Mouse (Mus musculus): ENCODE measurements around the gene Ly6g6c. TPM values are rescaled to one million over a fixed set of nuclear protein-coding genes. Genes with fewer than 3 reads are reported as not detected.

Ly6g6c gene
- polyA plus RNA-seq, 1 experiment from 2014 or later: 2.2 TPM

Other genes with a start within 250 kb of the Ly6g6c start
- gene Stk19, start 228.4 kb upstream of the Ly6g6c start, polyA plus RNA-seq (2014; fragmentation: Illumina TruSeq; extraction: RNeasy Lipid Tissue Mini Kit (QIAGEN cat#74804); ENCODE audit: low read depth, low replicate concordance): 45.3 TPM
- gene Dxo, start 228.4 kb upstream of the Ly6g6c start, polyA plus RNA-seq (2014; fragmentation: Illumina TruSeq; extraction: RNeasy Lipid Tissue Mini Kit (QIAGEN cat#74804); ENCODE audit: low read depth, low replicate concordance): 59.7 TPM
- gene Skiv2l, start 215.2 kb upstream of the Ly6g6c start, polyA plus RNA-seq (2014; fragmentation: Illumina TruSeq; extraction: RNeasy Lipid Tissue Mini Kit (QIAGEN cat#74804); ENCODE audit: low read depth, low replicate concordance): 45.7 TPM
- 75.8 TPM for gene Nelfe, start 215.0 kb upstream of the Ly6g6c start, polyA plus RNA-seq (2014; fragmentation: Illumina TruSeq; extraction: RNeasy Lipid Tissue Mini Kit (QIAGEN cat#74804); ENCODE audit: low read depth, low replicate concordance)
- 114 TPM for gene Cfb, start 202.9 kb upstream of the Ly6g6c start, polyA plus RNA-seq (2014; fragmentation: Illumina TruSeq; extraction: RNeasy Lipid Tissue Mini Kit (QIAGEN cat#74804); ENCODE audit: low read depth, low replicate concordance)
- 14.4 TPM for gene Zbtb12, start 185.9 kb upstream of the Ly6g6c start, polyA plus RNA-seq (2014; fragmentation: Illumina TruSeq; extraction: RNeasy Lipid Tissue Mini Kit (QIAGEN cat#74804); ENCODE audit: low read depth, low replicate concordance)
- gene Gm20547, start 183.3 kb upstream of the Ly6g6c start, polyA plus RNA-seq (2014; fragmentation: Illumina TruSeq; extraction: RNeasy Lipid Tissue Mini Kit (QIAGEN cat#74804); ENCODE audit: low read depth, low replicate concordance): not detected
- 104 TPM for gene C2, start 167.1 kb upstream of the Ly6g6c start, polyA plus RNA-seq (2014; fragmentation: Illumina TruSeq; extraction: RNeasy Lipid Tissue Mini Kit (QIAGEN cat#74804); ENCODE audit: low read depth, low replicate concordance)
- gene Ehmt2, start 166.9 kb upstream of the Ly6g6c start, polyA plus RNA-seq (2014; fragmentation: Illumina TruSeq; extraction: RNeasy Lipid Tissue Mini Kit (QIAGEN cat#74804); ENCODE audit: low read depth, low replicate concordance): 113 TPM
- gene Slc44a4, start 150.9 kb upstream of the Ly6g6c start, polyA plus RNA-seq (2014; fragmentation: Illumina TruSeq; extraction: RNeasy Lipid Tissue Mini Kit (QIAGEN cat#74804); ENCODE audit: low read depth, low replicate concordance): 39.3 TPM
- 81.9 TPM for gene Neu1, start 134.1 kb upstream of the Ly6g6c start, polyA plus RNA-seq (2014; fragmentation: Illumina TruSeq; extraction: RNeasy Lipid Tissue Mini Kit (QIAGEN cat#74804); ENCODE audit: low read depth, low replicate concordance)
- gene Hspa1b, start 106.2 kb upstream of the Ly6g6c start, polyA plus RNA-seq (2014; fragmentation: Illumina TruSeq; extraction: RNeasy Lipid Tissue Mini Kit (QIAGEN cat#74804); ENCODE audit: low read depth, low replicate concordance): 47.9 TPM
- not detected for gene Gm20481, start 95.5 kb upstream of the Ly6g6c start, polyA plus RNA-seq (2014; fragmentation: Illumina TruSeq; extraction: RNeasy Lipid Tissue Mini Kit (QIAGEN cat#74804); ENCODE audit: low read depth, low replicate concordance)
- gene Hspa1a, start 93.2 kb upstream of the Ly6g6c start, polyA plus RNA-seq (2014; fragmentation: Illumina TruSeq; extraction: RNeasy Lipid Tissue Mini Kit (QIAGEN cat#74804); ENCODE audit: low read depth, low replicate concordance): 24.3 TPM
- gene Hspa1l, start 92.7 kb upstream of the Ly6g6c start, polyA plus RNA-seq (2014; fragmentation: Illumina TruSeq; extraction: RNeasy Lipid Tissue Mini Kit (QIAGEN cat#74804); ENCODE audit: low read depth, low replicate concordance): 12.0 TPM
- gene Lsm2, start 83.5 kb upstream of the Ly6g6c start, polyA plus RNA-seq (2014; fragmentation: Illumina TruSeq; extraction: RNeasy Lipid Tissue Mini Kit (QIAGEN cat#74804); ENCODE audit: low read depth, low replicate concordance): 23.4 TPM
- gene Vars, start 64.4 kb upstream of the Ly6g6c start, polyA plus RNA-seq (2014; fragmentation: Illumina TruSeq; extraction: RNeasy Lipid Tissue Mini Kit (QIAGEN cat#74804); ENCODE audit: low read depth, low replicate concordance): 62.8 TPM
- 0.96 TPM for gene Vwa7, start 48.8 kb upstream of the Ly6g6c start, polyA plus RNA-seq (2014; fragmentation: Illumina TruSeq; extraction: RNeasy Lipid Tissue Mini Kit (QIAGEN cat#74804); ENCODE audit: low read depth, low replicate concordance)
- gene Sapcd1, start 37.4 kb upstream of the Ly6g6c start, polyA plus RNA-seq (2014; fragmentation: Illumina TruSeq; extraction: RNeasy Lipid Tissue Mini Kit (QIAGEN cat#74804); ENCODE audit: low read depth, low replicate concordance): 2.9 TPM
- gene Msh5, start 18.6 kb upstream of the Ly6g6c start, polyA plus RNA-seq (2014; fragmentation: Illumina TruSeq; extraction: RNeasy Lipid Tissue Mini Kit (QIAGEN cat#74804); ENCODE audit: low read depth, low replicate concordance): 4.2 TPM
- 127 TPM for gene Clic1, start 15.4 kb upstream of the Ly6g6c start, polyA plus RNA-seq (2014; fragmentation: Illumina TruSeq; extraction: RNeasy Lipid Tissue Mini Kit (QIAGEN cat#74804); ENCODE audit: low read depth, low replicate concordance)
- gene Ddah2, start 6.4 kb upstream of the Ly6g6c start, polyA plus RNA-seq (2014; fragmentation: Illumina TruSeq; extraction: RNeasy Lipid Tissue Mini Kit (QIAGEN cat#74804); ENCODE audit: low read depth, low replicate concordance): 43.7 TPM
- 2.4 TPM for gene Mpig6b, start 796 bp downstream of the Ly6g6c start, polyA plus RNA-seq (2014; fragmentation: Illumina TruSeq; extraction: RNeasy Lipid Tissue Mini Kit (QIAGEN cat#74804); ENCODE audit: low read depth, low replicate concordance)
- gene Ly6g6e, start 11.5 kb downstream of the Ly6g6c start, polyA plus RNA-seq (2014; fragmentation: Illumina TruSeq; extraction: RNeasy Lipid Tissue Mini Kit (QIAGEN cat#74804); ENCODE audit: low read depth, low replicate concordance): 8.2 TPM
- gene Ly6g6d, start 12.7 kb downstream of the Ly6g6c start, polyA plus RNA-seq (2014; fragmentation: Illumina TruSeq; extraction: RNeasy Lipid Tissue Mini Kit (QIAGEN cat#74804); ENCODE audit: low read depth, low replicate concordance): 14.6 TPM
- gene Ly6g6f, start 20.2 kb downstream of the Ly6g6c start, polyA plus RNA-seq (2014; fragmentation: Illumina TruSeq; extraction: RNeasy Lipid Tissue Mini Kit (QIAGEN cat#74804); ENCODE audit: low read depth, low replicate concordance): not detected
- gene Abhd16a, start 23.9 kb downstream of the Ly6g6c start, polyA plus RNA-seq (2014; fragmentation: Illumina TruSeq; extraction: RNeasy Lipid Tissue Mini Kit (QIAGEN cat#74804); ENCODE audit: low read depth, low replicate concordance): 106 TPM
- 1,353 TPM for gene Ly6g5c, start 42.9 kb downstream of the Ly6g6c start, polyA plus RNA-seq (2014; fragmentation: Illumina TruSeq; extraction: RNeasy Lipid Tissue Mini Kit (QIAGEN cat#74804); ENCODE audit: low read depth, low replicate concordance)
- 1,252 TPM for gene Ly6g5b, start 50.0 kb downstream of the Ly6g6c start, polyA plus RNA-seq (2014; fragmentation: Illumina TruSeq; extraction: RNeasy Lipid Tissue Mini Kit (QIAGEN cat#74804); ENCODE audit: low read depth, low replicate concordance)
- 14.5 TPM for gene Gpank1, start 56.1 kb downstream of the Ly6g6c start, polyA plus RNA-seq (2014; fragmentation: Illumina TruSeq; extraction: RNeasy Lipid Tissue Mini Kit (QIAGEN cat#74804); ENCODE audit: low read depth, low replicate concordance)
- 234 TPM for gene Csnk2b, start 56.7 kb downstream of the Ly6g6c start, polyA plus RNA-seq (2014; fragmentation: Illumina TruSeq; extraction: RNeasy Lipid Tissue Mini Kit (QIAGEN cat#74804); ENCODE audit: low read depth, low replicate concordance)
- gene D17H6S53E, start 61.0 kb downstream of the Ly6g6c start, polyA plus RNA-seq (2014; fragmentation: Illumina TruSeq; extraction: RNeasy Lipid Tissue Mini Kit (QIAGEN cat#74804); ENCODE audit: low read depth, low replicate concordance): 15.2 TPM
- not detected for gene Apom, start 66.7 kb downstream of the Ly6g6c start, polyA plus RNA-seq (2014; fragmentation: Illumina TruSeq; extraction: RNeasy Lipid Tissue Mini Kit (QIAGEN cat#74804); ENCODE audit: low read depth, low replicate concordance)
- gene Bag6, start 69.8 kb downstream of the Ly6g6c start, polyA plus RNA-seq (2014; fragmentation: Illumina TruSeq; extraction: RNeasy Lipid Tissue Mini Kit (QIAGEN cat#74804); ENCODE audit: low read depth, low replicate concordance): 130 TPM
- gene Prrc2a, start 99.5 kb downstream of the Ly6g6c start, polyA plus RNA-seq (2014; fragmentation: Illumina TruSeq; extraction: RNeasy Lipid Tissue Mini Kit (QIAGEN cat#74804); ENCODE audit: low read depth, low replicate concordance): 229 TPM
- 21.1 TPM for gene Aif1, start 110.7 kb downstream of the Ly6g6c start, polyA plus RNA-seq (2014; fragmentation: Illumina TruSeq; extraction: RNeasy Lipid Tissue Mini Kit (QIAGEN cat#74804); ENCODE audit: low read depth, low replicate concordance)
- 11.5 TPM for gene Lst1, start 123.1 kb downstream of the Ly6g6c start, polyA plus RNA-seq (2014; fragmentation: Illumina TruSeq; extraction: RNeasy Lipid Tissue Mini Kit (QIAGEN cat#74804); ENCODE audit: low read depth, low replicate concordance)
- 1.9 TPM for gene Ltb, start 129.1 kb downstream of the Ly6g6c start, polyA plus RNA-seq (2014; fragmentation: Illumina TruSeq; extraction: RNeasy Lipid Tissue Mini Kit (QIAGEN cat#74804); ENCODE audit: low read depth, low replicate concordance)
- gene Tnf, start 136.6 kb downstream of the Ly6g6c start, polyA plus RNA-seq (2014; fragmentation: Illumina TruSeq; extraction: RNeasy Lipid Tissue Mini Kit (QIAGEN cat#74804); ENCODE audit: low read depth, low replicate concordance): 0.61 TPM
- not detected for gene Lta, start 140.0 kb downstream of the Ly6g6c start, polyA plus RNA-seq (2014; fragmentation: Illumina TruSeq; extraction: RNeasy Lipid Tissue Mini Kit (QIAGEN cat#74804); ENCODE audit: low read depth, low replicate concordance)
- 1.2 TPM for gene Gm16181, start 155.4 kb downstream of the Ly6g6c start, polyA plus RNA-seq (2014; fragmentation: Illumina TruSeq; extraction: RNeasy Lipid Tissue Mini Kit (QIAGEN cat#74804); ENCODE audit: low read depth, low replicate concordance)
- 22.6 TPM for gene Atp6v1g2, start 168.3 kb downstream of the Ly6g6c start, polyA plus RNA-seq (2014; fragmentation: Illumina TruSeq; extraction: RNeasy Lipid Tissue Mini Kit (QIAGEN cat#74804); ENCODE audit: low read depth, low replicate concordance)
- 16.9 TPM for gene Nfkbil1, start 170.4 kb downstream of the Ly6g6c start, polyA plus RNA-seq (2014; fragmentation: Illumina TruSeq; extraction: RNeasy Lipid Tissue Mini Kit (QIAGEN cat#74804); ENCODE audit: low read depth, low replicate concordance)
- gene Ddx39b, start 176.4 kb downstream of the Ly6g6c start, polyA plus RNA-seq (2014; fragmentation: Illumina TruSeq; extraction: RNeasy Lipid Tissue Mini Kit (QIAGEN cat#74804); ENCODE audit: low read depth, low replicate concordance): 177 TPM
- 739 TPM for gene H2-D1, start 197.3 kb downstream of the Ly6g6c start, polyA plus RNA-seq (2014; fragmentation: Illumina TruSeq; extraction: RNeasy Lipid Tissue Mini Kit (QIAGEN cat#74804); ENCODE audit: low read depth, low replicate concordance)